Mouse (Mus musculus): ENCODE measurements around the gene Dnal4. TPM values are rescaled to one million over a fixed set of nuclear protein-coding genes. Genes with fewer than 3 reads are reported as not detected.
"Not testable (repeated sequence)": the region's sequence is repeated elsewhere in the genome, so short reads cannot be mapped to it uniquely, and the experiment has no call there.

Dnal4 gene
- polyA plus RNA-seq (2015; fragmentation: Nextera tagmentation; extraction: Ambion mirVana), result 68.8 and 73.7 TPM in 2 replicates

DNA sequence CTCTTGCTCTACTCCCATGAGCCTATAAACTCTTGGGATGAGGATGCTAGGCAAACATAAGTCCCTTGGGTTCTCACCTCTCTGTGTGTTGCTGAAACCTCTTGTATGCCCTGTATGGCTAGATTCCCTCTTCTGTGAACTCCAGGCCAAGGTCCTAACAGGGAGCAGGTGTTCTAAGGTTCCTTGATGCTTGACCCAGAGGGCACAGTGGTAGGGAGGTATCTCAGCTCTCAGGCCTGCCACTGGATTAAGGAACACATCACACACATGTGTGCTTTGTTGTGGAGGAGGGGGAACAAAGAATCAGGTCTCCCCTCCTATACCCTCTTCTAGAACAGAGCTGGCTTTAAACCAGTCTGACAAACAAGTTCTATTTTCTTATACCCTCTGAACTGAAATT lies at the start of gene Dnal4:
Gene Dnal4, minus strand, starts transcription at position 101 of the 400 bp plus-strand sequence.
- H3K27me3 ChIP-seq, result no peaks in the 10 kb centered on the region
- no peak within 1 kb of the TSS for H3K4me2 ChIP-seq
- no peaks in the 10 kb centered on the region for H3K9me3 ChIP-seq
- peaks cover 13% of the 10 kb centered on the region for H3K4me1 ChIP-seq
- no peaks in the 10 kb centered on the region for H3K36me3 ChIP-seq
- H3K9ac ChIP-seq, result no peak within 1 kb of the TSS
- no peak within 1 kb of the TSS for H3K27ac ChIP-seq
- ATAC-seq (ENCODE audit: borderline replicate concordance, extremely low read depth, low FRiP score, low TSS enrichment), result no peak
- H3K4me3 ChIP-seq, result no peak within 1 kb of the TSS

DNA sequence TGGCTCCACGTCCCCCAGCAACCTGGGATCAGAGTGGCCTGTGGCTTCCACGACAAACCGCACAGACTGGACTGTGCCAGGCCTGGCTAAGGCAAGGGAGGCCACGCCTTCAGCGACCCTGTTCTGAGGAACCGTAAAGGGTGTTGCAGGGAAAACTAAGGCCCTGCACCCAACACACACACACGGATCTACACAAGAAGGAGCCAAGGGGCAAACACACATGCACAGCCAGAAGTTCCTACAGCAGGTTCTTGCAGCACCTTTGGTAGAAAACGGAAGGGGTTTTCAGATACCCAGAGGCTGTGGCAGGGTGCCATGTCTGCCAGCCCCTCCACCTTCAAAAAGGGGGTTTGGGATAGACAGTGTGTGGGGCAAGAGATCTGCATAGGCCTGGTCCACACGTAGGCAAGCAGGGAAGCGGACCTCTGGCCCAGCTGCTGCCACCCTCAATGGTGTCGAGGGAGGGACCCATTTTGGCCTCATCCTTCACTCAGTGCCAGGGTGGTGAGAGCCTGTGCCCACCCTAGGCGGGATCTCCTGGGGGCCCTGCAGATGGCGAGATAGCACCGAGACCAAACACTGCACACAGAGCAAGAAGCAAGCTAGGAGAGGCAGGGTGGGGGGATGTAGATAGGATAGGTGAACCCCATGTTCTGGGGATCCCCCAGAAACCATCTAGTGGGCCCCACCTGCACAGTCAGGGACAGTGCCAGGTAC lies 49.6 kb upstream of the Dnal4 start:
- H3K27ac ChIP-seq, result no peak overlapping the region
- H3K4me1 ChIP-seq, result peaks cover 68% of the 10 kb centered on the region
- peaks cover 46% of the 10 kb centered on the region for H3K36me3 ChIP-seq
- no peak overlapping the region for H3K4me2 ChIP-seq
- H3K9me3 ChIP-seq, result no peaks in the 10 kb centered on the region
- WGBS, result 84% methylated on average over 14 of the region's 14 CpGs
- H3K27me3 ChIP-seq, result no peaks in the 10 kb centered on the region
- no peak for ATAC-seq (ENCODE audit: borderline replicate concordance, extremely low read depth, low FRiP score, low TSS enrichment)
- no peak overlapping the region for H3K4me3 ChIP-seq
- H3K9ac ChIP-seq, result no peak overlapping the region

DNA sequence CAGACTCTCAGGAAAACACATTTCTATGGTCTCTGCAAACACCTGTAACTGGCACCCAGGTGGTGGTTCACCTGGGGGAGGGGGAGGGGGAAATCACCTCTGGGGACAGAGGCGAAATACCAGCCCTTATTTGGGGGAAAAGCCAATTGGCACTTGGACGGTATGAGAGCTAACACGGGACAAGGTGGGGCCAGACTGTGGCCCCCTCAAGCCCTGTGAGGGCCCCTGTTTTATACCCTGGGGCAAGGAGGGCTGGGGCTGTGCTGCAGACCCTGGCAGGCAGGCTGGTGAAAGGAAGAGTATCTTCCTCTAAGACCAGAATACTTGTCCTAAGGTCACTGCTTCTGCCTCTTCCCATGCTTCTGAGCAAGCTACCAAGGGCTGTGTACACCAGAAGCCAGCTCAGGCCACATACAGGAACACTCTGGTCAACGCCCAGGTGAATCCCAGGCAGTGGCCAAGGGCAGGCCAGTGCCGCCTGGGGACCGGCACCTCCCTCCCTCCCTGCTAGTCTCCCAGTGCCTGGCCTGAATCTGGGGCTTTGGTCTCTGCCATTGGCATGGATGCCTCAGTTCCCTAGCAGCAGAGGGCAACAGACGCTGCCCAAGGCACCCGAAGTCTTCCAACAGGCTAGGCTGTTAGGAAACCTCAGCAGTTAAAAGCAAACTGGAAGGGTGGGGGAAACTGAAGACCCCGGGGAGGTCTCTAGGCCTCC lies 48.7 kb upstream of the Dnal4 start:
- Histone ChIP-seq H3K4me3 (no peak overlapping the region), H3K36me3 (peaks cover 40% of the 10 kb centered on the region), H3K9me3 (no peaks in the 10 kb centered on the region), H3K4me2 (no peak overlapping the region), H3K4me1 (peaks cover 62% of the 10 kb centered on the region), H3K9ac (no peak overlapping the region), H3K27me3 (no peaks in the 10 kb centered on the region), H3K27ac (no peak overlapping the region)
- 72% methylated on average over 9 of the region's 9 CpGs for WGBS
- ATAC-seq (ENCODE audit: borderline replicate concordance, extremely low read depth, low FRiP score, low TSS enrichment), result no peak

DNA sequence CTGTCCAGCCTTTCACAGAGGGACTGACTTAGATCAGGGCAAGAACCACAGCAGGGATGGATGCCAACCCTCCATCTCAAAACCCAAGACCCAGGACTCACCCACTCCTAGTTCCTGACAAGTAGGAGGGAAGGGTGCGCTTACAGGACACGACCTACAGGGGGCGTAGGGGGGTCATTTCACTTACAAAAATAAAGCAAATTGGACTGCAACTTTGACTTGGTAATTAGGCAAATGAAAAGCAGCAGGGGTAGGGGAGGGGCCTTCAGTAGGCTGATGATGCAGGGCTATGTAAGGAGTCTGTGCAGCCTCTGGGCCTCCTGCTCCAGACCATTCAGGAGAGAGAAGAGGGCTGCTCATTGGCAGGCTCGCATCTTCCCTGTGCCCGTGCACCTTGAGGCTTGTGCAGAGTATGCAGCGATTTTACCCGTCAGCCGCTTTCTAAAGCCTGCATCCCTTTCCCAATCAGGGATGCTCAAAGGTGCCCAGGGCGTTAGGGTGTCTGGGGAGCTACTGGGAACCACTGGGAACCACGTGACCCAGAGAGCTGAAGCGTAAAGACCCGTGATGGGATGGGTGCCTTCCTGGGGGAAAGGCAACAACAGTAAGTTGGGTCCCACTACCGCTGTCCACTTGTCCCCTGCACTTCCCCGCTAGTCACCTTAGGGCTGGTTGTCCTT lies 47.6 kb upstream of the Dnal4 start:
- Histone ChIP-seq H3K4me3 (no peak overlapping the region), H3K9ac (no peak overlapping the region), H3K36me3 (peaks cover 38% of the 10 kb centered on the region), H3K9me3 (no peaks in the 10 kb centered on the region), H3K27me3 (no peaks in the 10 kb centered on the region), H3K27ac (no peak overlapping the region), H3K4me2 (no peak overlapping the region), H3K4me1 (peaks cover 56% of the 10 kb centered on the region)
- no peak for ATAC-seq (ENCODE audit: borderline replicate concordance, extremely low read depth, low FRiP score, low TSS enrichment)
- 62% methylated on average over 14 of the region's 14 CpGs for WGBS

DNA sequence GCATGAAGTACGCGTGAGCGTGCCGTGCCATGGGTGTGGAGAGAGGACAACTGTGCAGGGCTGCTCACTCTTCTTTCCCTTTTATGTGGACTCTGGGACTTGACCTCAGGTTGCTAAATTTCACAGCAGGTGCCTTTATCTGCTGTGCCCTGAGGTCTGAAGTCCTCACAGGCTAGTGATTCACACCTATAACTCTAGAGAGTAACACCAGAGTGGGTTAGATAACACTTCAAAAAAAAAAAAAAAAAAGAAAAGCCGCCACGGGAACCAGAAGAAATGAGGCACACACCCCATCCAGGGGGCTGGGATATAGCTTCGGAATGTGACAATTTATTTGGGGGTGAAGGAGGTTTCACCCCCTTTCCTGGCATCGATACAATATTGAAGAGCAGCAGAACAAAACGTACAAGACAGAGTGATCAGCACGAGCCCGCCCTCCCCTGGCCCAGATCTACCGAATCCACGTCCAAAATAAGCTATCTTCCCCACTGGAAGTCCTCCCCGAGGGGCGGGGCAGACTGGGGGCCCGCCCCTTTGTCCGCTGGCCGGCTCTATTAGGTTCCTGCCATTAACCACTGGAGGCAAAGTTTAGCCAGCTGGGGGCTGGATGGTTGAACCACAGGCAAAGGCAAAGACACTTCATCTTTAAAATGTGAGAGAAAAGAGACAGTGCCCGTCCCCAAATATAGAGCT lies 46.1 kb upstream of the Dnal4 start:
- no peak overlapping the region for H3K9ac ChIP-seq
- no peaks in the 10 kb centered on the region for H3K27me3 ChIP-seq
- no peak overlapping the region for H3K27ac ChIP-seq
- no peaks in the 10 kb centered on the region for H3K9me3 ChIP-seq
- H3K36me3 ChIP-seq, result peaks cover 36% of the 10 kb centered on the region
- H3K4me1 ChIP-seq, result peaks cover 41% of the 10 kb centered on the region
- no peak for ATAC-seq (ENCODE audit: borderline replicate concordance, extremely low read depth, low FRiP score, low TSS enrichment)
- no peak overlapping the region for H3K4me3 ChIP-seq
- H3K4me2 ChIP-seq, result no peak overlapping the region
- WGBS, result 54% methylated on average over 17 of the region's 19 CpGs

DNA sequence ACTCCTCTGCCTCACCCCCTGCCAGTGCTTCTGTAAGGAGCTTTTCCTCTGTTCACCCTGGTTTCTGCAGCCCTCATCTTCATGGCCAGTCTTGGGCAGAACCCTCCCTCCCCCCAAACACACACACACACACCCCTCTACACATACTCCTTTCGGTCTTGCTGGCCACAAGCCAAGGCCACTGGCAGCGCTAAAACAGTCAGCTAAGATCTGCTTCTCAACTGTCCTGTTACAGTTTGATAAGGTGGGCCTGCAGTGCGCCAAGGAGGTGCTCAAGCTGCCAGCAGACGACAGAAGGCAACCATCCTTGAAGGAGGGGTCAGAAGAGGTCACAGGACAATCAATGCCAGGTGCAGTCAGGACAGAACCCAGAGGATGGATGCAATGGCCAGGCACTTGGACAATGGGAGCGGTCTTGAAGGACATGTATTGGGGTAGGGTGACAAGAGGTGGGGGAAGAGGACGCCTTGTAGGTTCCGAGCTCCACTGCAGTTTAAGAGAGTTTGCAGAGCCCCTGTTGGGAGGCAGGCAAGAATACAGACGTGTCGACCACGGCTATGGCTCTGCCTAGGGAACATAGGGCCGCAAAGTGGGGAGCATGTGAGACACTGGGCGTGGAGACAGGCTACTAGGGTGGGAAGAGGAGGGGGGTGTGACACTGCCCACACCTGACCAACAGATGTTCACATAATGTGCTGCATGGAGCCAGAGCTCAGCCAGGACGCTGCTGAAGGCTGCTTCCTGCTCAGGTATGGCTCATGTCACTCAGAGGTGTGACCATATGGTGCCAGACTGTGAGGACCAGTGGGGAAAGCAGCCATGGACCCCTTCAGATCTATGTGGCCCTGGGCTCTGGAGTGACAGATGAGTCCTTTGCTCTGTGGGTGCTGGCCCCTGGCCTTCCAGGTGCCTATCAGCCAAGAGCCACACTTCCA lies 44.9 kb upstream of the Dnal4 start:
- Histone ChIP-seq H3K4me1 (peaks cover 29% of the 10 kb centered on the region), H3K4me3 (no peak overlapping the region), H3K27ac (no peak overlapping the region), H3K27me3 (no peaks in the 10 kb centered on the region), H3K9me3 (no peaks in the 10 kb centered on the region), H3K36me3 (peaks cover 26% of the 10 kb centered on the region), H3K4me2 (no peak overlapping the region), H3K9ac (no peak overlapping the region)
- WGBS, result 52% methylated on average over 13 of the region's 13 CpGs
- ATAC-seq (ENCODE audit: borderline replicate concordance, extremely low read depth, low FRiP score, low TSS enrichment), result no peak

DNA sequence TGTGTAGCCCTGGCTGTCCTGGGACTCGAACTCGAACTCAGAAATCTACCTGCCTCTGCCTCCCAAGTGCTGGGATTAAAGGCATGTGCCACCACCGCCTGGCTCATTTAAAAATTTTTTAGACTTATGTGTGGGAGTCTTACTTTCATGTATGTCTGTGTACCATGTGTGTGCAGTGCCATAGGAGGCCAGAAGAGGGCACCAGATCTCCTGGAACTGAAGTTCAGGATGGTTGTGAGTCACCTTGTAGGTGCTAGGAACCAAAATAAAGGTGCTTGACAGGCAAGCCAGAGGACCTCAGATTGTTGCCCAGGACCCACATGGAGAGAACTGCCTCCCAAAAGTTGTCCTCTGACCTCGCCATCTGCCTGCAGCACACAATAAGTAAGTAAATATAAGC lies 40.7 kb upstream of the Dnal4 start:
- H3K36me3 ChIP-seq, result peaks cover 5% of the 10 kb centered on the region; the same call in 1 of the 2 replicates
- no peaks in the 10 kb centered on the region for H3K27me3 ChIP-seq
- WGBS, result 77% methylated on average over 4 of the region's 4 CpGs
- no peak overlapping the region for H3K27ac ChIP-seq
- no peak overlapping the region for H3K4me3 ChIP-seq
- H3K9ac ChIP-seq, result no peak overlapping the region
- H3K4me1 ChIP-seq, result peaks cover 10% of the 10 kb centered on the region
- H3K9me3 ChIP-seq, result no peaks in the 10 kb centered on the region
- ATAC-seq (ENCODE audit: borderline replicate concordance, extremely low read depth, low FRiP score, low TSS enrichment), result no peak
- H3K4me2 ChIP-seq, result no peak overlapping the region

DNA sequence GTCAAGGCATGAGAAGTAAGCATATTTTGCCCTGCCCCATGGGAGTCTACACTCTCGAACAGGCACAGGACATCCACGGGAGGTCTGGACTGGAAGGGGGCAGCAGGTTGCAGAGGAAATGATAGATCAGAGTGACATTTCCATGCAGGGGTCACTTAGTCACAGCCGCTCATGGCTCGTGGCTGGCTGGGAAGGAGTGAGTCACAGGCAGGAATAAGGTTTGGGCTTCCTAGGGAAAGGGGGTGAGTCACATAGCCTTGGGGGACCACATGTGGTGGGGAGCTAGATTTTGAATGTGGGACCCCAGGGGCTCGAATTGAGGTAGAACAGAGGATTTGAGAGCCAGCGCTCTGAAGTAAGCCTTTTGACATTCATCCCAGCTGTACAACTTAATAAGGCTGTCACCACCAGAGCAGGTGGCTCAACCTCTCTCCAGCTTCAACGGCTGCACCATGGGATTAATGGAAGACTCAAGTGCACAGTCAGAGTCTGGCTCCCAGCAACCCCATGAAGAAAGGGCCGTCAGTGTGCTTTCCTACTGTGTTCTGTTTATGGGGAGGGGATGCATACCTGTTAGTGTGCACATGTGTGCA lies 36.1 kb upstream of the Dnal4 start:
- no peak overlapping the region for H3K9ac ChIP-seq
- no peak overlapping the region for H3K4me2 ChIP-seq
- H3K27ac ChIP-seq, result no peak overlapping the region
- 40% methylated on average over 8 of the region's 8 CpGs for WGBS
- no peaks in the 10 kb centered on the region for H3K4me1 ChIP-seq
- no peak overlapping the region for H3K4me3 ChIP-seq
- H3K9me3 ChIP-seq, result no peaks in the 10 kb centered on the region
- H3K36me3 ChIP-seq, result no peaks in the 10 kb centered on the region
- no peak for ATAC-seq (ENCODE audit: borderline replicate concordance, extremely low read depth, low FRiP score, low TSS enrichment)
- H3K27me3 ChIP-seq, result peaks cover 7% of the 10 kb centered on the region

DNA sequence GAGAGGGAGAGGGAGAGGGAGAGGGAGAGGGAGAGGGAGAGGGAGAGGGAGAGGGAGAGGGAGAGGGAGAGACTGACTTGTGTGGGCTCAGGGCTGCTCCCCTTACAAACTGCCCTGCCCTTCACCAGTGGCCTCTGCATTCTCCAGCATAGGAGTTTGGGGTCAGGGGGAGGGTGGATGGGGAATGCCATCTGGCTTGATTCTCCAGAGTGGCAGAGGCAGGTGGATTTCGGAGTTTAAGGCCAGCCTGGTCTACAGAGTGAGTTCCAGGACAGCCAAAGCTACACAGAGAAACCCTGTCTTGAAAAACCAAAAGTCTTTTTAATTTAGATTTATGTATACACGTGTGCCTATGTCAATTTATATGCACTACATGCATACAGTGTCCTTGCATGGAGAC lies 35.2 kb upstream of the Dnal4 start:
- ATAC-seq (ENCODE audit: borderline replicate concordance, extremely low read depth, low FRiP score, low TSS enrichment); H3K9me3 ChIP-seq; H3K4me2 ChIP-seq; H3K4me3 ChIP-seq; H3K9ac ChIP-seq; H3K4me1 ChIP-seq; H3K36me3 ChIP-seq; H3K27ac ChIP-seq: not testable (repeated sequence)
- peaks cover 16% of the 10 kb centered on the region for H3K27me3 ChIP-seq
- 56% methylated on average over 2 of the region's 2 CpGs for WGBS

DNA sequence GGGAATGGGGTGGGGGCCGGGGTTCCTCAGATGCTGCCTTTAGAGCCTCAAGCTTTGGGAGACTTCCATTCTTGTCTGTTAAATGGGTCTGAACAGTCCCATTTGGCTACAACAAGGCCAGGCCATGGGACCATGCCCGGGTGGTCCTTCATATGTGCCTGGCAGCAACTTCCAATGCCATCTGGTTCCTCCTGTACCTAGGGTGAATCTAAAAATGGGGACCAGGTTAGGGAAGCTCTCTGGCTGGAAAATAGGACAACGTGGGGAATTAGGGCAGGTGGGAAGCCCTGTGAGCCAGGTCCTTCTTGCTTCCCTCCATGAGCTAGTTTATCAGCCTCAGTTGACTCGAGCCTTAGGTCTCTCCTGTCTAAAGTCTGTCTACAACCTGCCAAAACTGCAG lies 33.3 kb upstream of the Dnal4 start:
- H3K4me2 ChIP-seq, result no peak overlapping the region
- 60% methylated on average over 4 of the region's 4 CpGs for WGBS
- no peak for ATAC-seq (ENCODE audit: borderline replicate concordance, extremely low read depth, low FRiP score, low TSS enrichment)
- H3K36me3 ChIP-seq, result no peaks in the 10 kb centered on the region
- H3K4me3 ChIP-seq, result no peak overlapping the region
- H3K9me3 ChIP-seq, result no peaks in the 10 kb centered on the region
- H3K4me1 ChIP-seq, result no peaks in the 10 kb centered on the region
- peaks cover 34% of the 10 kb centered on the region for H3K27me3 ChIP-seq
- H3K9ac ChIP-seq, result no peak overlapping the region
- no peak overlapping the region for H3K27ac ChIP-seq

DNA sequence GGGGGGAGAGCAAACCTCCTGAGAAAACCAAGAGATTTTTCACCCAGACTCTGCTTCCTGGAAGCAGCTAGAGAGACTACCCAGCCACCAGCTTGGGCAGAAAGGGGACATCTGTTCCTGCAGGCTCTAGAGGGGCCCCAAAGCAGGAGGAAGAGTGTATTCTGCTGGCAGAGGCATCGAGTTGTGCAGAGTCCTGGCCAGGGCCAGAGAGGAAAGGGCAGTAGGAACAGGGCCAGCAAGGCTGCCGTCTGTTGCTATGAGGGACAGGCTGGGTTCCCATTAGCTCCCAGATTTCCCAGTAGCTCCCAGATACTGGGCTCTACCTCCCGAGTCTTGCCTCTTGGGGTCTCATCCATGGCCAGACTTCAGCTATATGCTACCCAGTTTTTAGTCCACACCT lies 32.4 kb upstream of the Dnal4 start:
- H3K27me3 ChIP-seq, result peaks cover 44% of the 10 kb centered on the region
- H3K27ac ChIP-seq, result no peak overlapping the region
- H3K4me2 ChIP-seq, result no peak overlapping the region
- H3K4me1 ChIP-seq, result 0 out of 2 replicates have a peak, but pooled peaks cover under 1% of the 10 kb centered on the region
- no peaks in the 10 kb centered on the region for H3K9me3 ChIP-seq
- no peak for ATAC-seq (ENCODE audit: borderline replicate concordance, extremely low read depth, low FRiP score, low TSS enrichment)
- H3K36me3 ChIP-seq, result no peaks in the 10 kb centered on the region
- WGBS, result 54% methylated on average over 3 of the region's 3 CpGs
- no peak overlapping the region for H3K4me3 ChIP-seq
- H3K9ac ChIP-seq, result no peak overlapping the region
